21 mouse cellular contexts compared by ENCODE assay signal in the genomic region with DNA sequence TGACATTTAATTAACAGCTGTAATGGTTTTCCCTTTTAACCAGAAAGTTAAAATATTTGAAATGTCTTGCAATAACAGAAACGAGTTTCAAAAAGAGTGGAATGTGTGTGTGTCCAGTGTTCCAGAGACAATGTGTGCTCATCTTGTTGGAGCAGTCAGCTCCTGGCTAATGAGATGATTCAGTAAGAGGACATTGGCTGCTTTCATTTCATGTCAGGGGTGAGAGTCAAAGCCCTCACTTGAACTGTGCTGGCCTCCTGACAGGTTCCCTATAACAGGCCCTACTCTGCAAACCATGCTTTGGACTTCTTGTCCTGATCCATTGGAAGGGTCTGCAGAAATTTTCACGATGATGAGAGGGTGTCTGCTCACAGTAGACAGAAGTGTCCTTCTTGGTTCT. TPM values are rescaled to one million over a fixed set of nuclear protein-coding genes. Genes with fewer than 3 reads are reported as not detected.
"Had no signal": no experiment of that assay in that cellular context is flagged by ENCODE, and none has a peak within 500 bp of the region (broad histone marks: within the 10 kb centered on the region; RNA-seq: fewer than 3 reads in every experiment).

No protein-coding gene starts in this region.

- H3K4me1 ChIP-seq: midbrain, embryonic 10.5 days; midbrain, embryonic 13.5 days; neural tube, embryonic 13.5 days; neural tube, embryonic 15.5 days had no signal

- H3K27ac ChIP-seq: liver, embryonic 14.5 days; midbrain, embryonic 10.5 days; midbrain, embryonic 13.5 days; neural tube, embryonic 13.5 days; neural tube, embryonic 15.5 days had no signal

- H3K4me2 ChIP-seq: lung, embryonic 14.5 days; midbrain, embryonic 13.5 days; neural tube, embryonic 13.5 days; neural tube, embryonic 15.5 days had no signal

- ATAC-seq: midbrain, embryonic 13.5 days; midbrain, embryonic 16.5 days had no signal

- H3K9me3 ChIP-seq: midbrain, embryonic 10.5 days; midbrain, embryonic 13.5 days; neural tube, embryonic 13.5 days; neural tube, embryonic 15.5 days had no signal

- H3K9ac ChIP-seq: liver, embryonic 14.5 days; lung, embryonic 14.5 days; midbrain, embryonic 13.5 days; neural tube, embryonic 13.5 days; neural tube, embryonic 15.5 days had no signal

- H3K4me3 ChIP-seq: midbrain, embryonic 10.5 days; midbrain, embryonic 13.5 days; myocyte; neural tube, embryonic 13.5 days; neural tube, embryonic 15.5 days had no signal

- H3K36me3 ChIP-seq: midbrain, embryonic 10.5 days; midbrain, embryonic 13.5 days; neural tube, embryonic 13.5 days; neural tube, embryonic 15.5 days had no signal

- DNase-seq: lung, adult 18-20 months; lung, embryonic 14.5 days; lung, postnatal 10 days; lung, postnatal 4 days; retina, postnatal 1 day; right cerebral cortex, adult 18-20 months; spleen, adult 18-20 months; thymus, adult 18-20 months; thymus, postnatal 14 days; thymus, postnatal 36 days had no signal

- H3K27me3 ChIP-seq: midbrain, embryonic 13.5 days; neural tube, embryonic 13.5 days; neural tube, embryonic 15.5 days had no signal

RNA-seq across cellular contexts. Expression of a gene that starts 32.9 kb away (rescaled TPM):
- total RNA-seq: megakaryocyte-erythroid progenitor cell, adult 5-6 weeks had no signal
- polyA plus RNA-seq: lung, embryonic 14.5 days; lung, embryonic 16.5 days; midbrain, embryonic 10.5 days; midbrain, embryonic 13.5 days; midbrain, embryonic 16.5 days; myocyte; neural tube, embryonic 11.5 days; neural tube, embryonic 13.5 days; neural tube, embryonic 15.5 days; stomach, embryonic 14.5 days had no signal
